Mouse (Mus musculus) lung, adult 2 months (tissue): ENCODE results near the gene Thsd7b. TPM values are rescaled to one million over a fixed set of nuclear protein-coding genes. Genes with fewer than 3 reads are reported as not detected.
"Not testable (repeated sequence)": the region's sequence is repeated elsewhere in the genome, so short reads cannot be mapped to it uniquely, and the experiment has no call there.

ENCODE experiments used
- DNase-seq: peaks from one replicate; pipeline ENCODE4 v3.0.0; 2022
- H3K4me1 ChIP-seq: fragments of 200-500 bp; 2 replicates; pipeline ENCODE4 v1.6.1; 2011; ENCODE audit warnings: low read length; ENCODE audit not compliant: control insufficient read depth, insufficient read depth
- H3K4me3 ChIP-seq: fragments of 200-500 bp; replicated peaks from 2 replicates; pipeline ENCODE3; 2011; ENCODE audit warnings: low read depth, mild to moderate bottlenecking, control low read depth, low read length; ENCODE audit errors: extremely low read depth
- CTCF ChIP-seq: fragments of 200-500 bp; IDR thresholded peaks from 2 replicates; pipeline ENCODE4 v1.5.1; 2011; ENCODE audit warnings: mild to moderate bottlenecking, low read length, control low read depth; ENCODE audit not compliant: insufficient read depth
- POLR2A ChIP-seq: fragments of 200-500 bp; IDR thresholded peaks from 2 replicates; pipeline ENCODE4 v1.6.1; 2011; ENCODE audit warnings: low read depth, mild to moderate bottlenecking, control low read depth, low read length, borderline replicate concordance; ENCODE audit errors: extremely low read depth
- WGBS: fragments of 180-500 bp; shearing (Covaris S2); methylation state at CpG from one replicate; pipeline ENCODE4 v1.1.7; 2018; 5-methylcytosine and 5-hydroxymethylcytosine counted together
- polyA plus RNA-seq: library from polyadenylated mRNA; depleted of rRNA; stranded (reverse); fragments of >200 nt; gene quantifications from 2 replicates; pipeline ENCODE4 v1.2.3, GENCODE M21; 2012

Thsd7b gene
- polyA plus RNA-seq, 1 experiment, result 0.20 TPM

- TF ChIP-seq CTCF (no peak), POLR2A (no peak)
- 87% methylated on average over 2 of the region's 2 CpGs for WGBS
- no peak overlapping the region for H3K4me3 ChIP-seq
- no peaks in the 10 kb centered on the region for H3K4me1 ChIP-seq
- DNase-seq, result no peak
Observed at GRCm38 (mm10) chr1:129963166-129963565, 690.1 kb downstream of the Thsd7b start.

GRCm38 (mm10) chr1:129989247-129989646, 716.1 kb downstream of the Thsd7b start:
- DNase-seq, result not testable (repeated sequence)

GRCm38 (mm10) chr1:129990821-129991220, 717.7 kb downstream of the Thsd7b start:
- no peaks in the 10 kb centered on the region for H3K4me1 ChIP-seq
- TF ChIP-seq CTCF (no peak), POLR2A (no peak)
- H3K4me3 ChIP-seq, result no peak overlapping the region
- no peak for DNase-seq
- WGBS, result 50% methylated on average over 2 of the region's 2 CpGs

More at GRCm38 (mm10) chr1:129989247-129989646, 716.1 kb downstream of the Thsd7b start:
- H3K4me3 ChIP-seq, H3K4me1 ChIP-seq: not testable (repeated sequence)

- Histone ChIP-seq H3K4me3 (no peak overlapping the region), H3K4me1 (no peaks in the 10 kb centered on the region)
- DNase-seq, result no peak
- TF ChIP-seq CTCF (no peak), POLR2A (no peak)
Observed at GRCm38 (mm10) chr1:130055012-130055411, 781.9 kb downstream of the Thsd7b start.

GRCm38 (mm10) chr1:130062105-130062504, 789.0 kb downstream of the Thsd7b start:
- no peak for DNase-seq
- H3K4me3 ChIP-seq, result no peak overlapping the region
- no peak for TF ChIP-seq POLR2A
- no peak for TF ChIP-seq CTCF
- no peaks in the 10 kb centered on the region for H3K4me1 ChIP-seq

- DNase-seq, result no peak
- 72% methylated on average over 3 of the region's 3 CpGs for WGBS
- Histone ChIP-seq H3K4me1 (no peaks in the 10 kb centered on the region), H3K4me3 (no peak overlapping the region)
- TF ChIP-seq POLR2A, result no peak
- TF ChIP-seq CTCF, result no peak
Observed at GRCm38 (mm10) chr1:130066193-130066959, 793.3 kb downstream of the Thsd7b start.

- Histone ChIP-seq H3K4me1 (no peaks in the 10 kb centered on the region), H3K4me3 (no peak overlapping the region)
- 65% methylated on average over 2 of the region's 2 CpGs for WGBS
- TF ChIP-seq CTCF (no peak), POLR2A (no peak)
- DNase-seq, result no peak
Observed at GRCm38 (mm10) chr1:130083788-130084187, 810.7 kb downstream of the Thsd7b start.

- DNase-seq, result no peak
Observed at GRCm38 (mm10) chr1:130085207-130085606, 812.1 kb downstream of the Thsd7b start.

GRCm38 (mm10) chr1:130085910-130086309, 812.8 kb downstream of the Thsd7b start:
- H3K4me3 ChIP-seq, result no peak overlapping the region
- TF ChIP-seq CTCF, result no peak
- TF ChIP-seq POLR2A, result no peak
- WGBS, result 70% methylated on average over 2 of the region's 2 CpGs
- H3K4me1 ChIP-seq, result no peaks in the 10 kb centered on the region
- DNase-seq, result no peak

More at GRCm38 (mm10) chr1:130085207-130085606, 812.1 kb downstream of the Thsd7b start:
- 61% methylated on average over 3 of the region's 3 CpGs for WGBS
- Histone ChIP-seq H3K4me3 (no peak overlapping the region), H3K4me1 (no peaks in the 10 kb centered on the region)
- no peak for TF ChIP-seq CTCF
- TF ChIP-seq POLR2A, result no peak

- WGBS, result 51% methylated on average over 2 of the region's 2 CpGs
Observed at GRCm38 (mm10) chr1:130099227-130099626, 826.1 kb downstream of the Thsd7b start.

More at GRCm38 (mm10) chr1:130099227-130099626, 826.1 kb downstream of the Thsd7b start:
- H3K4me3 ChIP-seq, result no peak overlapping the region
- DNase-seq, result no peak
- no peaks in the 10 kb centered on the region for H3K4me1 ChIP-seq
- TF ChIP-seq CTCF, result no peak
- TF ChIP-seq POLR2A, result no peak
